Mouse (Mus musculus) naive thymus-derived CD4-positive, alpha-beta T cell, adult 2 months (primary cell): ENCODE data around the gene Acsm2.
"Not testable (repeated sequence)": the region's sequence is repeated elsewhere in the genome, so short reads cannot be mapped to it uniquely, and the experiment has no call there.

Source experiments
- DNase-seq: peaks from one replicate; pipeline ENCODE4 v3.0.0-alpha.2; 2011; ENCODE audit warnings: low read depth

Gene Acsm2

GRCm38 (mm10) chr7:119562476-119562875 lies 8.3 kb downstream of the Acsm2 start:
- DNase-seq, result not testable (repeated sequence)

- no peak for DNase-seq
Measured at GRCm38 (mm10) chr7:119594530-119595107, 40.5 kb downstream of the Acsm2 start.

- no peak for DNase-seq
Measured at GRCm38 (mm10) chr7:119595306-119595705, 41.2 kb downstream of the Acsm2 start.

GRCm38 (mm10) chr7:119596536-119596935 lies 42.4 kb downstream of the Acsm2 start:
- DNase-seq, result no peak

- DNase-seq, result no peak
Measured at GRCm38 (mm10) chr7:119601195-119601953, 47.2 kb downstream of the Acsm2 start.

DNA sequence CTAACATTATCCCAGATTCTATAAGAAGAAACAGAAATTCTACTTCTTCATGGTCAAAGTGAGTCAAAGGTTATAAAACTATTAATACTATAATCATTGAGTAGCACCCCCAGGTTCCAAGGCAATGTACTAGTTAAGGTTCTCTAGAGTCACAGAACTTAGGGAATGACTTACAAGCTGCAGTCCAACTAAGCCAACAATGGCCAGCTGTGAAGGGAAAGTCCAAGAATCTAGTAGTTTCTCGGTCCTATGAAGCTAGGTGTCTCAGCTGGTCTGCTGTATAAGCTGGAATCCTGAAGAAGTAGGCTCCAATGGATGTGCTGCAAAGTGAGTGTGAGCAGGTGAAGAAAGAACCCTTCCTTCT lies 47.8 kb downstream of the Acsm2 start:
- DNase-seq, result no peak

- no peak for DNase-seq
Measured at GRCm38 (mm10) chr7:119604903-119605483, 50.9 kb downstream of the Acsm2 start.

DNA sequence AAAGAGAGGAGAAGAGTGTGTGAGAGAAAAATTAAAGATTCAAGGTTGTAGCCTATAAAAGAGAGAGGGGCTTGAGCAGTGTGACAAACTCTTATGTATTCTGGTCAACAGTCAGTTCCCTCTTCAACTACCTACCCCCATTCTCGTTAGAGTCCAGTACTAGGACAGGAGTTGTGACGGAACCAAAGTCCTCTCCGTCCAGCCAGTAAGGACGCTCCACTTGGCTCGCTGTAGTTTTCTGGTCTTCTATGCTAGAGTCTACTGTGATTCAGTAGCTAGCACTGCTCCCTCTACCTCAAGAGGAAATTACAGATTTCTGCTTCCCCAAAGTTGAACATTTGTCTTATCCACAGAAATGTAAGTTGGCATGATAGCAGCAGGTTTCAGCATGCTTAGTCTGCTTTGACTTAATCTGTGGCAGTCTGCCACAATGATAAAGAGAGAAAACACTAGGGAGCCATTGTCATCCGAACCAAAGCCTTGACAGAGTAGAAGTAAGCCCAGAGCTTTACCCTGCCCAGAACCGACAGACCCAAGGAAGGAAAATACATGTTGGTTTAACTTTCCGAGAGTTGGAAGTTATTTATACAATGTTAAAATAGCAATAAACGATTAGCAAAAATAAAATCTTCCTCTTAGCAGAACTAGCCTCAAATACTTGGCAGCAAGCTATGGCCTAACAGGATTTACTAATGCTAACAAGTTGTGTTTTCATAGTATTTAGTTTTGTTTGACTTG lies 52.0 kb downstream of the Acsm2 start:
- no peak for DNase-seq

GRCm38 (mm10) chr7:119606664-119607076 lies 52.5 kb downstream of the Acsm2 start, which contains the start of gene Acsm1:
Gene Acsm1, plus strand, starts transcription at chr7:119607026.
- no peak for DNase-seq

DNA sequence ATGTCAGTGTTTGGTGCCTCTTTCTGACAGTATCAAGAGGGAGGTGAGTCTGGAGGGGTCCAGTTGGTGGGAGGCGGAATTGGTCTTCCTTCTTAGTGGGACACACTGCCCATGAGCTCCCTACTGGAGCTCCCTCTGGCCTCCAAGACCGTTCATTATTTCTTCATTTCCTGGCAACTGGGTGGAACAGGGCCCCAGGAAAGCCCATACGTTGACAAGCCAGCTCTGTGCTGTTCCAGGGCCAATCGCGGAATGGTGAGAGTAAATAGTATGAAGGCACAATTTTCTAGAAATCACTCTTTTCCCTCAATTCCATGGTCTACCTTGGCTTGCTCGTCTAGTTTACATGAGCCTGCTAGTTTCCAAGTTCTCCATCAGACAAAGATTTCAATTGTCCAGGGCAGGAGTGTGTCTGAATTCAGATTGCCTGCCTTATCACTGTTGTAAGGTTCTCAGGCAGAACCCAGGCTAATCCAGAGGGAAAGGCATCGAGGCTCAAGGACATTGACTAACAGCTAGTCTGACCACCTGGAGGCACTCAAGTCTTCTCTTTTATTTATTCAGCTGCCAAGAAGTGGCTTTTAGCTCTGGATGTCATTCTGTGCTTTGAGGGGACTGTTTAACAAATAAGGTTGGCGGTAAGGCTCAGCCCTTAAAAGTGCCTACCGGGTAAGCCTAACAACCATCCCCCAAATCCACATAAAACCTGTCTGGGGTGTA lies 53.8 kb downstream of the Acsm2 start:
- DNase-seq, result no peak

DNA sequence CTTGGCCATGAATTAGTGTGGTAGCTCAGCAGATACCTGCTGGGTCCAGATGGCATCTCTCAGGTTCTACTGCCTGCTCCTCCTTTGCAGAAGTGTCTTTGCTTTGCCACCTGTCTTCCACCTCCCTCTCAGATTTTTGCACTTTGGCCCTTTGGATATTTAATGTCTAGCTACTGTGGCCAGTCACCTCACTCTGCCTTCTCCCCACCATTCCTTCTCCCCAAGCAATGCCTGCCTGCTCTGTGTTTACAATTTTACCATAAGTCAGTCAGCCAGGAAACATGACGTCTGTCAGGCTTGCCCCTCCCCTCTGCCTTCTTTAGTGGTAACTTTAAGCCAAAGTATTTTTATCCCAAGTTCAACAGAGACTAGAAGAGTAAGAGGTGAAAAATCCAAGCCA lies 62.4 kb downstream of the Acsm2 start:
- no peak for DNase-seq

DNA sequence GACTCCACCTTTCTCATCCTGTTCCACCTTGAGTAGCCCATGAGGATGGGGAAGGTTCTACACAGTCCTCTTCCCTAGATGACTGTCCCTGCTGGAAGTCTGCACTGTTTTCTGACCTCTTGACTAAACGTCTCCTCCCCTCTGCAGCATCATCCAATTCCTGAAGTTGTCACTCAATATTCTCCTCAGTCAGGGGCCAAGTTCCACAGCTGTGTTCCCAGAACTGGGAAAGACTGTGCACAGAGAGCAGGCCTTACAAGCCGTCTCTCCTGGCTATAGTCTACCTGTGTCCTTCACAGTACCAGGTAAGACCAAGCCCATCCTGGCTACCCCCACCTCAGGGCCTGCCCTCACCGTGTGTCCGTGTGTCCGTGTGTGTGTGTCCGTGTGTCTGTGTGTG lies 63.5 kb downstream of the Acsm2 start:
- no peak for DNase-seq

DNA sequence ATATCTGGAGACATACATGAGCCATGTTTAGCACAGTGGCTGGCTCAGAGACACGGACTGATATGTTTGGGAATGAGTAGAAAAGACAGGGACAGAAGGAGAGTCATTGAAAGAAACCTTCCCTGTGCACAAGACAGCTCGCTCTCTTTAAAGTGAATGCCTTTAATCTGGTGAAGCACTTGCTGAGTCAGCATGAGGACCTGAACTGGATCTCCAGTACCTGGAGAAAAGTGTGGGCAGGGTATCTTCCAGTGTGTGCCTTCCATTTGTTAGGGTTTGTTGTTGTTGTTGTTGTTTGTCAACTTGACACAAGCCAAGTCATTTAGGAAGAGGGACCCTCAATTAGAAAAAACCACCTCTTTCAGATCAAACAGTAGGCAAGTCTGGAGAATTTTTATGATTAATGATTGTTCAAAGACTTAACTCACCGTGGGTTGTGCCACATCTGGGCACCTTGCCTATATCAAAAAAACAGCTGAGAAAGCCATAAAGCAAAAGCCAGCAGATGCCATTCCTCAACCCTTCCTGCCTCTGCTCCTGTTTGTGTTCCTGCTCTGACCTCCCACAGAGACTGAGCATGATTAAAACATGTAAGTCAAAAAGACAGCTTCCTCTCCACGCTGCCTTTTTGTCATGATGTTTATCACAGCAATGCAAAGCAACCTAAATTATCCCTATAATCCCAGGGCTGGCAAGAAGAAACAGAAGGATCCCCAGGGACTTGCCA lies 64.2 kb downstream of the Acsm2 start:
- DNase-seq, result no peak

GRCm38 (mm10) chr7:119620157-119620556 lies 66.0 kb downstream of the Acsm2 start:
- DNase-seq, result no peak

GRCm38 (mm10) chr7:119638773-119639172 lies 84.6 kb downstream of the Acsm2 start:
- DNase-seq, result no peak

DNA sequence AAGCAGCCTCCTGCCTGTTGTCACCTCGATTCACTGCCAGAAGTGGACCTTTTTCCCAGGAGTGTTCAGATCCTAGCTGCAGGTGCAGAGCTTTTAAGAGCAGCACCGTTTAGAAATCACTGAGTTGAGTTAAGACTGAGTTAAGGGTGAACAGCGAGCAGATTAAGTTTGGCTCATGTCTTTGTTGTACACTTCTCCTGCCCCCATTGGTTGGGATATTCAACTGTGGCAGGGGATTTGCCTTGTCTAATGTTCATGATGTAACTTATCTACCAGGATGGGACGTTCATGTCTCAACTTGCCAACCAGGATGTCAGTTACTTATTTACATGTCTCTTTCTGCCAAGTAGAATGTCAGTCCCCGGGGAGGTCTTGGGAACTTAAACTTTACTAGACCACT lies 88.2 kb downstream of the Acsm2 start:
- DNase-seq, result no peak
